Mouse (Mus musculus): ENCODE measurements around the gene Dand5. TPM values are rescaled to one million over a fixed set of nuclear protein-coding genes. Genes with fewer than 3 reads are reported as not detected.
A peak's percentile ranks its signal among the peaks of the same experiment; 100 is the strongest.

Gene Dand5
- polyA plus RNA-seq, 1 experiment from 2014 or later, result 6.6 TPM

- ATAC-seq (replicated peaks; ENCODE audit: extremely low read depth, insufficient read depth, low FRiP score), result no peak
- H3K4me1 ChIP-seq (ENCODE audit: control insufficient read depth, insufficient read depth, low read length), result peaks cover 48% of the 10 kb centered on the region
- H3K4me3 ChIP-seq (ENCODE audit: low read length), result no peak overlapping the region
- no peak overlapping the region for H3K27ac ChIP-seq (ENCODE audit: low read length)
- no peaks in the 10 kb centered on the region for H3K36me3 ChIP-seq (ENCODE audit: control insufficient read depth, insufficient read depth)
- H3K4me2 ChIP-seq (ENCODE audit: low read depth, low read length), result no peak overlapping the region
- whole genome bisulfite sequencing, result 53% methylated on average over 14 of the region's 14 CpGs
- H3K9me3 ChIP-seq (replicated peaks; ENCODE audit: control insufficient read depth, low read length), result no peaks in the 10 kb centered on the region
- peaks cover 56% of the 10 kb centered on the region for H3K27me3 ChIP-seq (ENCODE audit: control insufficient read depth, insufficient read depth, low read length)
- no peak overlapping the region for H3K9ac ChIP-seq (ENCODE audit: low read length)
Observed at GRCm38 (mm10) chr8:84787523-84788302, 34.9 kb downstream of the Dand5 start.

- H3K27ac ChIP-seq (ENCODE audit: low read length), result no peak overlapping the region
- peak overlapping the region; percentile 38; the same call in 1 of the 2 replicates for H3K4me2 ChIP-seq (ENCODE audit: low read depth, low read length)
- H3K9me3 ChIP-seq (replicated peaks; ENCODE audit: control insufficient read depth, low read length), result no peaks in the 10 kb centered on the region
- 22% methylated on average over 11 of the region's 11 CpGs for WGBS
- H3K4me1 ChIP-seq (ENCODE audit: control insufficient read depth, insufficient read depth, low read length), result peaks cover 48% of the 10 kb centered on the region
- H3K27me3 ChIP-seq (ENCODE audit: control insufficient read depth, insufficient read depth, low read length), result peaks cover 64% of the 10 kb centered on the region
- ATAC-seq (replicated peaks; ENCODE audit: extremely low read depth, insufficient read depth, low FRiP score), result no peak
- H3K4me3 ChIP-seq (ENCODE audit: low read length), result peak overlapping the region; percentile 4
- H3K9ac ChIP-seq (ENCODE audit: low read length), result peak overlapping the region; percentile 21; the same call in 1 of the 2 replicates
- H3K36me3 ChIP-seq (ENCODE audit: control insufficient read depth, insufficient read depth), result no peaks in the 10 kb centered on the region
Observed at GRCm38 (mm10) chr8:84786801-84787467, 35.7 kb downstream of the Dand5 start.

GRCm38 (mm10) chr8:84785756-84786677 is 36.6 kb downstream of the Dand5 start:
- Histone ChIP-seq H3K9ac (ENCODE audit: low read length) (no peak overlapping the region), H3K27me3 (ENCODE audit: control insufficient read depth, insufficient read depth, low read length) (peaks cover 72% of the 10 kb centered on the region), H3K4me1 (ENCODE audit: control insufficient read depth, insufficient read depth, low read length) (peaks cover 50% of the 10 kb centered on the region), H3K27ac (ENCODE audit: low read length) (no peak overlapping the region), H3K9me3 (replicated peaks; ENCODE audit: control insufficient read depth, low read length) (no peaks in the 10 kb centered on the region), H3K36me3 (ENCODE audit: control insufficient read depth, insufficient read depth) (no peaks in the 10 kb centered on the region), H3K4me2 (ENCODE audit: low read depth, low read length) (peak overlapping the region; percentile 38), H3K4me3 (ENCODE audit: low read length) (peak overlapping the region; percentile 5)
- ATAC-seq (replicated peaks; ENCODE audit: extremely low read depth, insufficient read depth, low FRiP score), result peak; percentile 45
- 14% methylated on average over 38 of the region's 38 CpGs for WGBS

DNA sequence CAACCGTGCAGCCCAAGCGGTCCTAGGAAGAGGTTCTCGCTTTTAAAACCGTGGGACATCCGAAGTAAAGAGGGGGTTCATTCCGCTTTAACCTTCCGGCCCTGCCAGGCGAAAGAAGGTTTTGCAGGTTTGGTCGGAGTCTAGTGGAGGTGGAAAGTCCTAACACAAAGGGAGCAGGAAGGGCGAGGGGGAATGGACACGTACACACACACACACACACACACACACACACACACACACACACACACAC is 37.2 kb downstream of the Dand5 start:
- Histone ChIP-seq H3K27ac (ENCODE audit: low read length) (no peak overlapping the region), H3K36me3 (ENCODE audit: control insufficient read depth, insufficient read depth) (no peaks in the 10 kb centered on the region), H3K27me3 (ENCODE audit: control insufficient read depth, insufficient read depth, low read length) (peaks cover 78% of the 10 kb centered on the region), H3K4me1 (ENCODE audit: control insufficient read depth, insufficient read depth, low read length) (peaks cover 45% of the 10 kb centered on the region), H3K9me3 (replicated peaks; ENCODE audit: control insufficient read depth, low read length) (no peaks in the 10 kb centered on the region), H3K4me3 (ENCODE audit: low read length) (0 out of 2 replicates have a peak overlapping the region, but pooled peaks have one; percentile 5), H3K4me2 (ENCODE audit: low read depth, low read length) (peak overlapping the region; percentile 57), H3K9ac (ENCODE audit: low read length) (no peak overlapping the region)
- no peak for ATAC-seq (replicated peaks; ENCODE audit: extremely low read depth, insufficient read depth, low FRiP score)
- WGBS, result 11% methylated on average over 11 of the region's 11 CpGs

GRCm38 (mm10) chr8:84784681-84785505 is 37.7 kb downstream of the Dand5 start:
- Histone ChIP-seq H3K9ac (ENCODE audit: low read length) (peak overlapping the region; percentile 44; the same call in 1 of the 2 replicates), H3K36me3 (ENCODE audit: control insufficient read depth, insufficient read depth) (no peaks in the 10 kb centered on the region), H3K27ac (ENCODE audit: low read length) (no peak overlapping the region), H3K4me2 (ENCODE audit: low read depth, low read length) (peak overlapping the region; percentile 57), H3K27me3 (ENCODE audit: control insufficient read depth, insufficient read depth, low read length) (peaks cover 79% of the 10 kb centered on the region), H3K9me3 (replicated peaks; ENCODE audit: control insufficient read depth, low read length) (no peaks in the 10 kb centered on the region), H3K4me1 (ENCODE audit: control insufficient read depth, insufficient read depth, low read length) (peaks cover 43% of the 10 kb centered on the region), H3K4me3 (ENCODE audit: low read length) (peak overlapping the region; percentile 33)
- no peak for ATAC-seq (replicated peaks; ENCODE audit: extremely low read depth, insufficient read depth, low FRiP score)
- WGBS, result 9% methylated on average over 48 of the region's 48 CpGs

GRCm38 (mm10) chr8:84783919-84784581 is 38.6 kb downstream of the Dand5 start:
- Histone ChIP-seq H3K36me3 (ENCODE audit: control insufficient read depth, insufficient read depth) (no peaks in the 10 kb centered on the region), H3K4me1 (ENCODE audit: control insufficient read depth, insufficient read depth, low read length) (peaks cover 41% of the 10 kb centered on the region), H3K9ac (ENCODE audit: low read length) (peak overlapping the region; percentile 44; the same call in 1 of the 2 replicates), H3K4me3 (ENCODE audit: low read length) (peak overlapping the region; percentile 33), H3K27ac (ENCODE audit: low read length) (no peak overlapping the region), H3K9me3 (replicated peaks; ENCODE audit: control insufficient read depth, low read length) (no peaks in the 10 kb centered on the region), H3K27me3 (ENCODE audit: control insufficient read depth, insufficient read depth, low read length) (peaks cover 83% of the 10 kb centered on the region), H3K4me2 (ENCODE audit: low read depth, low read length) (peak overlapping the region; percentile 57)
- no peak for ATAC-seq (replicated peaks; ENCODE audit: extremely low read depth, insufficient read depth, low FRiP score)
- WGBS, result 5% methylated on average over 33 of the region's 33 CpGs

- H3K9me3 ChIP-seq (replicated peaks; ENCODE audit: control insufficient read depth, low read length), result no peaks in the 10 kb centered on the region
- peaks cover 81% of the 10 kb centered on the region for H3K27me3 ChIP-seq (ENCODE audit: control insufficient read depth, insufficient read depth, low read length)
- H3K9ac ChIP-seq (ENCODE audit: low read length), result no peak overlapping the region
- H3K4me3 ChIP-seq (ENCODE audit: low read length), result no peak overlapping the region
- H3K27ac ChIP-seq (ENCODE audit: low read length), result no peak overlapping the region
- peaks cover 40% of the 10 kb centered on the region for H3K4me1 ChIP-seq (ENCODE audit: control insufficient read depth, insufficient read depth, low read length)
- H3K36me3 ChIP-seq (ENCODE audit: control insufficient read depth, insufficient read depth), result no peaks in the 10 kb centered on the region
- ATAC-seq (replicated peaks; ENCODE audit: extremely low read depth, insufficient read depth, low FRiP score), result no peak
- 35% methylated on average over 11 of the region's 11 CpGs for WGBS
- H3K4me2 ChIP-seq (ENCODE audit: low read depth, low read length), result no peak overlapping the region
Observed at GRCm38 (mm10) chr8:84783198-84783918, 39.3 kb downstream of the Dand5 start.
